Mouse (Mus musculus) cerebral cortex, adult 2 months (tissue): ENCODE measurements around the gene Chrm4.

Source experiments
- WGBS: fragments of 180-500 bp; shearing (Covaris S2); methylation state at CpG from one replicate; pipeline ENCODE4 v1.1.7; 2018; 5-methylcytosine and 5-hydroxymethylcytosine counted together

Chrm4 gene

GRCm38 (mm10) chr2:91944170-91944950 lies 17.3 kb downstream of the Chrm4 start:
- WGBS = 29% methylated on average over 13 of the region's 13 CpGs

GRCm38 (mm10) chr2:91945483-91945882 lies 18.4 kb downstream of the Chrm4 start, which contains the start of gene Gm9821:
Gene Gm9821 (plus strand): TSS chr2:91945703.
- 84% methylated on average over 18 of the region's 18 CpGs for WGBS

- 31% methylated on average over 6 of the region's 6 CpGs for WGBS
Measured at GRCm38 (mm10) chr2:91946836-91947235, 19.8 kb downstream of the Chrm4 start.

GRCm38 (mm10) chr2:91947397-91948150 lies 20.5 kb downstream of the Chrm4 start:
- WGBS = 35% methylated on average over 11 of the region's 11 CpGs

- 67% methylated on average over 6 of the region's 6 CpGs for WGBS
Measured at GRCm38 (mm10) chr2:91948151-91948509, 21.1 kb downstream of the Chrm4 start.

- 63% methylated on average over 3 of the region's 3 CpGs for WGBS
Measured at GRCm38 (mm10) chr2:91948792-91949241, 21.8 kb downstream of the Chrm4 start.

GRCm38 (mm10) chr2:91949411-91950274 lies 22.6 kb downstream of the Chrm4 start:
- 43% methylated on average over 17 of the region's 17 CpGs for WGBS

GRCm38 (mm10) chr2:91950275-91951085 lies 23.4 kb downstream of the Chrm4 start:
- 15% methylated on average over 15 of the region's 15 CpGs for WGBS

- 16% methylated on average over 5 of the region's 5 CpGs for whole genome bisulfite sequencing
Measured at GRCm38 (mm10) chr2:91953825-91954224, 26.8 kb downstream of the Chrm4 start.

GRCm38 (mm10) chr2:91955121-91955591 lies 28.1 kb downstream of the Chrm4 start:
- whole genome bisulfite sequencing = 57% methylated on average over 4 of the region's 4 CpGs

GRCm38 (mm10) chr2:91955875-91956274 lies 28.8 kb downstream of the Chrm4 start:
- WGBS = 63% methylated on average over 6 of the region's 6 CpGs

GRCm38 (mm10) chr2:91957096-91957495 lies 30.0 kb downstream of the Chrm4 start:
- WGBS = 3% methylated on average over 4 of the region's 4 CpGs

GRCm38 (mm10) chr2:91958049-91958448 lies 31.0 kb downstream of the Chrm4 start:
- 64% methylated on average over 8 of the region's 8 CpGs for WGBS

GRCm38 (mm10) chr2:91958701-91959457 lies 31.8 kb downstream of the Chrm4 start:
- WGBS = 45% methylated on average over 10 of the region's 10 CpGs

- whole genome bisulfite sequencing = 42% methylated on average over 11 of the region's 11 CpGs
Measured at GRCm38 (mm10) chr2:91959544-91960410, 32.7 kb downstream of the Chrm4 start.

- WGBS = 56% methylated on average over 5 of the region's 5 CpGs
Measured at GRCm38 (mm10) chr2:91960459-91960858, 33.4 kb downstream of the Chrm4 start.

GRCm38 (mm10) chr2:91961901-91962761 lies 35.1 kb downstream of the Chrm4 start:
- 35% methylated on average over 4 of the region's 4 CpGs for WGBS

GRCm38 (mm10) chr2:91962864-91963401 lies 35.9 kb downstream of the Chrm4 start:
- under 1% methylated on average over 39 of the region's 39 CpGs for WGBS
